Mouse (Mus musculus) thymus, adult 2 months (tissue): ENCODE measurements around the gene Glrx5. TPM values are rescaled to one million over a fixed set of nuclear protein-coding genes. Genes with fewer than 3 reads are reported as not detected.

Source experiments
- DNase-seq: peaks from one replicate; pipeline ENCODE4 v3.0.0; 2021
- H3K27ac ChIP-seq: fragments of 200-500 bp; 2 replicates; pipeline ENCODE4 v1.5.1; 2012; ENCODE audit warnings: low read length, control low read depth; ENCODE audit not compliant: control insufficient read depth, insufficient read depth
- H3K27me3 ChIP-seq: fragments of 200-500 bp; 2 replicates; pipeline ENCODE4 v1.6.1; 2012; ENCODE audit warnings: mild to moderate bottlenecking, low read length, moderate library complexity, mixed read lengths; ENCODE audit not compliant: control insufficient read depth, insufficient read depth
- H3K36me3 ChIP-seq: fragments of 200-500 bp; 2 replicates; pipeline ENCODE4 v1.6.1; 2012; ENCODE audit warnings: mild to moderate bottlenecking, low read length, moderate library complexity; ENCODE audit not compliant: control insufficient read depth, insufficient read depth
- H3K4me1 ChIP-seq: fragments of 200-500 bp; replicated peaks from 2 replicates; pipeline ENCODE4 v1.6.1; 2012; ENCODE audit warnings: low read length; ENCODE audit not compliant: control insufficient read depth, insufficient read depth
- H3K4me3 ChIP-seq: fragments of 200-500 bp; 2 replicates; pipeline ENCODE4 v1.5.1; 2012; ENCODE audit warnings: mild to moderate bottlenecking, low read length, control low read depth, moderate library complexity; ENCODE audit not compliant: control insufficient read depth, insufficient read depth
- CTCF ChIP-seq: fragments of 200-500 bp; IDR thresholded peaks from 2 replicates; pipeline ENCODE4 v1.5.1; 2012; ENCODE audit warnings: mild to moderate bottlenecking, control low read depth, low read length, moderate library complexity, borderline replicate concordance; ENCODE audit not compliant: control insufficient read depth, poor library complexity, insufficient read depth; ENCODE audit errors: extremely low read depth
- POLR2A ChIP-seq: fragments of 200-500 bp; IDR thresholded peaks from 2 replicates; pipeline ENCODE4 v1.6.1; 2012; ENCODE audit warnings: mild to moderate bottlenecking, low read length, control low read depth, moderate library complexity; ENCODE audit not compliant: control insufficient read depth, poor library complexity, insufficient read depth; ENCODE audit errors: extremely low read depth
- WGBS: fragments of 180-500 bp; shearing (Covaris S2); methylation state at CpG from one replicate; pipeline ENCODE4 v1.1.7; 2018; 5-methylcytosine and 5-hydroxymethylcytosine counted together
- polyA plus RNA-seq: library from polyadenylated mRNA; depleted of rRNA; stranded (reverse); fragments of >200 nt; gene quantifications from 2 replicates; pipeline ENCODE4 v1.2.3, GENCODE M21; 2012

Glrx5 gene
- polyA plus RNA-seq, 1 experiment = 66.6 TPM

DNA sequence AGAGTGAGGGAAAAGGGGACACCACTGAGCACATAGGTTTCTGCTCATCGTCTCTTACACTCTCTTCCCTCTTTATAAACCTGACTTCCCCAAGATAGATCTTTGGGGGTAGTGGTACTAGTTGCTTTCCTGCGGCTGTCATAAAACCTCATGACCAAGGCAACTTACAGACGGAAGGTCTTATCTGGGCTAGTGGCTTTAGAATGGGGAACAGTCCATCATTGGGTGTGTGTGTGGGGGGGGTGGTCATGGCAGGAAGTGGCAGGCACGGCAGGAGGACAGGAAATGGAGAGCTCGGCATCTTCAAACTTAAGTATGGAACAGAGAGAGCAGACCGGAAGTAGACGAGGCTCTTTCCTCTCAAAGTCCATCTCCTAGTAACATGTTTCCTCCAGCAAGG lies 32.6 kb downstream of the Glrx5 start:
- Histone ChIP-seq H3K27me3 (no peaks in the 10 kb centered on the region), H3K36me3 (no peaks in the 10 kb centered on the region), H3K4me1 (peaks cover 4% of the 10 kb centered on the region), H3K27ac (no peak overlapping the region), H3K4me3 (no peak overlapping the region)
- TF ChIP-seq CTCF (no peak), POLR2A (no peak)
- no peak for DNase-seq
- WGBS = 78% methylated on average over 7 of the region's 7 CpGs

DNA sequence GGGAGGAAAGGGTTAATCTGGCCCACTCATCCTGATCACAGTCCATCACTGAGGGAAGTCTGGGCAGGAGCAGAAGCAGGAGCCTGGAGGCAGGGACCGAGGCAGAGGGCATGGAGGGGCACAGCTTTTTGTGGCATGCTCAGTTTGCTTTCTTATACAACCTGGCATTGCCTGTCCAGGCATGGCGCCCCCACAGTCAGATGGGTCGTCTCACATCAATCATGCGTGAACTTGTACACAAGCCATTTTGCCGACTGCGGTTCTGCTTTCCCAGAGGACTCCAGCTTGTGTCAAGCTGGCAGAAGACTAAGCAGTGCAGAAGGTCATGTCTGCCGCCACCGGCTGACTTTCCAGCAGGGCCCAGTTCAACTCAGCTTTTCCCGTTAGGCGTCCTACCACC lies 34.0 kb downstream of the Glrx5 start:
- WGBS = 91% methylated on average over 10 of the region's 10 CpGs

DNA sequence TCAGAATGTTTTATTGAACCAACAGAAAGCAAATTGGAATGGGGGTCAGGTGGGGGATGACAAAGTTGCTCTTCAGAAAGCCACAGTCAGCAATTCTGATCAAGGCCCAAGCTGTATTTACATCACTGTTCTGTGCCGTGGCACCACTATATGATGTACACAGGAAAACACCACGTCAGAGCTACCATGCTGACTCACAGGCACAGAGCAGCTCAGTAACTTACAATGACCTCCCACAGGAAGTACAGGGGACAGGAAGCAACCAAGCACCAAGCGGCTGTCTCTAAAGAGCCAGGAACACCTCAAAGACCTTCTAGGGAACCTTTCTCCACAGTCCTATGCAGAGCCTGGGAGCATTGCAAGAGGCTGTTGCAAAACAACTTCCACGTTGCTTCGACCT lies 36.4 kb downstream of the Glrx5 start:
- Histone ChIP-seq H3K27me3 (no peaks in the 10 kb centered on the region), H3K36me3 (no peaks in the 10 kb centered on the region), H3K4me1 (peaks cover 4% of the 10 kb centered on the region), H3K27ac (no peak overlapping the region), H3K4me3 (no peak overlapping the region)
- DNase-seq = peak; percentile 45
- 32% methylated on average over 5 of the region's 5 CpGs for WGBS
- no peak for TF ChIP-seq CTCF
- no peak for TF ChIP-seq POLR2A

More for the DNA sequence above, 34.0 kb downstream of the Glrx5 start:
- no peak overlapping the region for H3K27ac ChIP-seq
- no peak for DNase-seq
- H3K27me3 ChIP-seq = no peaks in the 10 kb centered on the region
- TF ChIP-seq CTCF (no peak), POLR2A (no peak)
- peaks cover 4% of the 10 kb centered on the region for H3K4me1 ChIP-seq
- H3K36me3 ChIP-seq = no peaks in the 10 kb centered on the region
- H3K4me3 ChIP-seq = no peak overlapping the region

DNA sequence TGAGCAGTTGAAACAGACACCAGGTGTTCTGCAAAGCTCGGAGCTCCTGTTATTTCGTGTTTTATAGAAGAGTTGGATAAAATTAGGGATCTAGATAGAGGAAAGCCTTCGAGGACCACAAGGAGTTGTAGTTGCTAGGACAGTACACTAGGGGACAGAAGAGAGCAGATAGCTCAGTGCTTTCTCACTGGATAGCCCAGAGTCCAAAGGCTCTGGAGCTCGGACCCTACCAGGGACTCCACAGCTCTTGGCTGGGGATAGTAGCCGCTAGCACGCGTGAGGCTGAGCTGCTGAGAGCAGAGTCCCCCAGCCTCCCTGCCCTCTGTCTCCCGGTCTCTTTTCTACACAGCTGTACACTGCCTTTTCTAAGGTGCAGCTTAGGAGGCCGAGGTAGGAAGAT lies 41.2 kb downstream of the Glrx5 start:
- peaks cover 4% of the 10 kb centered on the region for H3K4me1 ChIP-seq
- peak; percentile 17 for DNase-seq
- H3K36me3 ChIP-seq = no peaks in the 10 kb centered on the region
- H3K4me3 ChIP-seq = no peak overlapping the region
- 52% methylated on average over 9 of the region's 9 CpGs for WGBS
- H3K27ac ChIP-seq = no peak overlapping the region
- TF ChIP-seq POLR2A (no peak), CTCF (no peak)
- no peaks in the 10 kb centered on the region for H3K27me3 ChIP-seq

DNA sequence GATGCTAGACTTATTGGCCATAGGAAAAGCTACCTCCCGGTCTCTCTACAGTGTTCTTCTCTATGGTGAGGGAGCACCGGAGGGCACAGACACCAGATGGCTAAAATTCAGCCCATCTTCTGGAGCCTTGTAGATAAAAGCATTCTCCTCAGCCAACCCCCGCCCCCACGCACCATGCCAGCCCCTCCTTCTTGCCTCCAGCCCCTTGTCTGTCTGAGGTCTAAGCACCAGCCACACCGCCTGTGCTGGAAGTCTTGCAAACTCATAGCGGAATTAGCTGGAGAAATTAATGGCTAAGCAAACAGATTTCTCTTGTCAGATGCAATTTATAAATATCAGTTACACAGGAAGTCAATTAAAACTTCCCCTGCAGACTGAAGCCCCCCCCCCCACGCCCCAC lies 43.0 kb downstream of the Glrx5 start:
- H3K4me3 ChIP-seq = no peak overlapping the region
- H3K27me3 ChIP-seq = no peaks in the 10 kb centered on the region
- TF ChIP-seq POLR2A (no peak), CTCF (no peak)
- H3K4me1 ChIP-seq = no peaks in the 10 kb centered on the region
- DNase-seq = no peak
- no peak overlapping the region for H3K27ac ChIP-seq
- no peaks in the 10 kb centered on the region for H3K36me3 ChIP-seq
- 77% methylated on average over 7 of the region's 7 CpGs for WGBS

DNA sequence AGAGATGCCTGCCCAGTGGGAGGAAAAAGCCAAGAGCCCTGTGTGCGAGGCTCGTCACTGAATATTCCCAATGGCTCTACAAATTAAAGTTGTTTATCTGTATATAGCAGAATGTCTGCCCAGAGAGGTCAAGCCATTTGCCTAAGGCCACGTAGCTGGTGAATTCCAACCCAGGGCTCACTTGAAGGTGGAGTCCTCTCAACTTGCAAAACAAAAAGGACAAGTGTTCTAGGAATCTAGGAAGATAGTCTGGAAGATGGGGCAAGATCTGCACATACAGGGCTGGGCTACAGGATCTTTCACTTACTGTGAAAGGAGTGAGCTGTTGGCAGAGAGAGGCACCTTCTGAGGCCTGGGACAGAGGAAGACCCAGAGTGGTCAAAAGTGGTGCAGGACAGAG lies 44.0 kb downstream of the Glrx5 start:
- 89% methylated on average over 3 of the region's 3 CpGs for WGBS

DNA sequence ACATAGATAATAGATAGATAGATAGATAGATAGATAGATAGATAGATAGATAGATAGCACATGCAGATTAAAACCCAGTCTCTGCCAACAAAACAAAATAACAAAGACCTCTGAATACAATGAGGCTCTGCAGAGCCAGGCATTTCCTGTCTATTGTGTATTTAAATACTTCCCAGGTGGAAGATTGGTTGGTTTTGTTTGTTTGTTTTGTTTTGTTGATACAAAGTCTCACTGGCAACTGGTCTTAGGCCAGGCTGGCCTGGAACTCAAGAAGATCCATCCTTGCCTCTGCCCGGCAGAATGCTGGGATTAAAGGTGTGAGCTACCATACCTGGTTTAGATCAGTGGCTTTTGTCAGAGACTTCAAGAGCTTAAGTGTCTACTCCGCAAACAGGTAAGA lies 44.7 kb downstream of the Glrx5 start:
- no peak for DNase-seq
- 94% methylated on average over 2 of the region's 2 CpGs for WGBS
- Histone ChIP-seq H3K27me3 (no peaks in the 10 kb centered on the region), H3K27ac (no peak overlapping the region), H3K4me1 (no peaks in the 10 kb centered on the region), H3K4me3 (no peak overlapping the region), H3K36me3 (no peaks in the 10 kb centered on the region)
- TF ChIP-seq POLR2A (no peak), CTCF (no peak)

More for the DNA sequence above, 44.0 kb downstream of the Glrx5 start:
- Histone ChIP-seq H3K4me1 (no peaks in the 10 kb centered on the region), H3K4me3 (no peak overlapping the region), H3K36me3 (no peaks in the 10 kb centered on the region), H3K27me3 (no peaks in the 10 kb centered on the region), H3K27ac (no peak overlapping the region)
- DNase-seq = no peak
- TF ChIP-seq CTCF = no peak
- no peak for TF ChIP-seq POLR2A
